Mouse (Mus musculus) midbrain, embryonic 11.5 days (tissue): ENCODE measurements around the gene Scarb1. TPM values are rescaled to one million over a fixed set of nuclear protein-coding genes. Genes with fewer than 3 reads are reported as not detected.

ENCODE experiments used
- ATAC-seq: fragments of 200-750 bp; cut with Nextera tagmentation; 2 replicates; pipeline ENCODE4 v1.8.0; 2017; ENCODE audit warnings: moderate TSS enrichment, moderate library complexity; ENCODE audit not compliant: low FRiP score
- DNase-seq: peaks from one replicate; pipeline ENCODE4 v3.0.0; 2015; ENCODE audit warnings: low spot score; ENCODE audit errors: missing footprints
- H3K27ac ChIP-seq: fragments of 300-500 bp; sonication (generic); 2 replicates; pipeline ENCODE4 v1.5.1; 2014; ENCODE audit warnings: low read depth, low read length
- H3K27me3 ChIP-seq: fragments of 300-500 bp; sonication (generic); 2 replicates; pipeline ENCODE4 v1.6.1; 2014; ENCODE audit warnings: mild to moderate bottlenecking, low read length, moderate library complexity, mixed read lengths; ENCODE audit not compliant: control insufficient read depth, insufficient read depth
- H3K36me3 ChIP-seq: fragments of 300-500 bp; sonication (generic); 2 replicates; pipeline ENCODE4 v1.6.1; 2014; ENCODE audit warnings: mild to moderate bottlenecking, low read length, moderate library complexity, mixed read lengths; ENCODE audit not compliant: control insufficient read depth, insufficient read depth
- H3K4me1 ChIP-seq: fragments of 300-500 bp; sonication (generic); 2 replicates; pipeline ENCODE4 v1.6.1; 2014; ENCODE audit warnings: low read length; ENCODE audit not compliant: control insufficient read depth, insufficient read depth
- H3K4me2 ChIP-seq: fragments of 300-500 bp; sonication (generic); 2 replicates; pipeline ENCODE4 v1.6.1; 2014; ENCODE audit warnings: mild to moderate bottlenecking, moderate library complexity
- H3K4me3 ChIP-seq: fragments of 300-500 bp; sonication (generic); 2 replicates; pipeline ENCODE4 v1.5.1; 2014; ENCODE audit warnings: low read depth, low read length
- H3K9ac ChIP-seq: fragments of 300-500 bp; sonication (generic); 2 replicates; pipeline ENCODE4 v1.6.1; 2014; ENCODE audit warnings: low read length
- H3K9me3 ChIP-seq: fragments of 300-500 bp; sonication (generic); 2 replicates; pipeline ENCODE4 v1.6.1; 2016; ENCODE audit warnings: low read length; ENCODE audit not compliant: control insufficient read depth
- WGBS: fragments of 180-500 bp; shearing (Covaris S2); extraction: QIAGEN DNeasy Blood & Tissue Kit; methylation state at CpG from one replicate; pipeline ENCODE4 v1.1.7; 2014; 5-methylcytosine and 5-hydroxymethylcytosine counted together
- polyA plus RNA-seq: library from polyadenylated mRNA; unstranded; fragments of >200 nt; fragmentation: Nextera tagmentation; extraction: Ambion mirVana; gene quantifications from 2 replicates; pipeline ENCODE4 v1.2.1, GENCODE M21; 2014

Gene Scarb1
- polyA plus RNA-seq, 1 experiment from 2014 or later = 26.0 TPM

- H3K36me3 ChIP-seq = no peaks in the 10 kb centered on the region
- H3K9me3 ChIP-seq = no peaks in the 10 kb centered on the region
- DNase-seq (no peak), ATAC-seq (no peak)
- no peaks in the 10 kb centered on the region for H3K27me3 ChIP-seq
- WGBS = 83% methylated on average over 9 of the region's 9 CpGs
- no peak overlapping the region for H3K9ac ChIP-seq
- H3K4me2 ChIP-seq = no peak overlapping the region
- H3K4me3 ChIP-seq = no peak overlapping the region
- H3K4me1 ChIP-seq = no peaks in the 10 kb centered on the region; the same call in none of the 2 replicates
- no peak overlapping the region for H3K27ac ChIP-seq
These were observed 10.7 kb downstream of the Scarb1 start for GRCm38 (mm10) chr5:125330191-125330590.

GRCm38 (mm10) chr5:125327596-125328385 is 13.1 kb downstream of the Scarb1 start:
- peak overlapping the region; percentile 36 for H3K4me2 ChIP-seq
- H3K4me3 ChIP-seq = no peak overlapping the region
- ATAC-seq (peak; percentile 84), DNase-seq (no peak)
- WGBS = 58% methylated on average over 18 of the region's 18 CpGs
- H3K9ac ChIP-seq = peak overlapping the region; percentile 44; the same call in 1 of the 2 replicates
- no peaks in the 10 kb centered on the region; the same call in none of the 2 replicates for H3K4me1 ChIP-seq
- no peak overlapping the region for H3K27ac ChIP-seq
- H3K9me3 ChIP-seq = no peaks in the 10 kb centered on the region
- H3K27me3 ChIP-seq = no peaks in the 10 kb centered on the region
- no peaks in the 10 kb centered on the region for H3K36me3 ChIP-seq

- Histone ChIP-seq H3K9me3 (no peaks in the 10 kb centered on the region), H3K4me2 (no peak overlapping the region), H3K27ac (no peak overlapping the region), H3K9ac (no peak overlapping the region), H3K27me3 (no peaks in the 10 kb centered on the region), H3K4me3 (no peak overlapping the region), H3K36me3 (no peaks in the 10 kb centered on the region), H3K4me1 (no peaks in the 10 kb centered on the region)
- DNase-seq = no peak
- 91% methylated on average over 8 of the region's 8 CpGs for WGBS
- ATAC-seq = no peak
These were observed 14.5 kb downstream of the Scarb1 start for GRCm38 (mm10) chr5:125326351-125326750.

- Histone ChIP-seq H3K9ac (no peak overlapping the region), H3K36me3 (no peaks in the 10 kb centered on the region), H3K27me3 (no peaks in the 10 kb centered on the region), H3K4me3 (no peak overlapping the region), H3K4me2 (no peak overlapping the region), H3K4me1 (no peaks in the 10 kb centered on the region), H3K27ac (no peak overlapping the region), H3K9me3 (no peaks in the 10 kb centered on the region)
- ATAC-seq (no peak), DNase-seq (no peak)
- WGBS = 91% methylated on average over 11 of the region's 11 CpGs
These were observed 15.0 kb downstream of the Scarb1 start for GRCm38 (mm10) chr5:125325931-125326330.

- Histone ChIP-seq H3K9me3 (no peaks in the 10 kb centered on the region), H3K4me1 (no peaks in the 10 kb centered on the region), H3K4me3 (no peak overlapping the region), H3K4me2 (no peak overlapping the region), H3K27me3 (no peaks in the 10 kb centered on the region), H3K9ac (no peak overlapping the region), H3K36me3 (no peaks in the 10 kb centered on the region), H3K27ac (no peak overlapping the region)
- ATAC-seq = no peak
- 88% methylated on average over 4 of the region's 4 CpGs for WGBS
- no peak for DNase-seq
These were observed 15.6 kb downstream of the Scarb1 start for GRCm38 (mm10) chr5:125325285-125325684.

- no peak overlapping the region for H3K9ac ChIP-seq
- 80% methylated on average over 7 of the region's 7 CpGs for WGBS
- H3K4me1 ChIP-seq = no peaks in the 10 kb centered on the region
- DNase-seq (no peak), ATAC-seq (no peak)
- H3K27me3 ChIP-seq = no peaks in the 10 kb centered on the region
- no peak overlapping the region for H3K27ac ChIP-seq
- no peaks in the 10 kb centered on the region for H3K9me3 ChIP-seq
- H3K4me2 ChIP-seq = no peak overlapping the region
- H3K36me3 ChIP-seq = no peaks in the 10 kb centered on the region
- H3K4me3 ChIP-seq = no peak overlapping the region
These were observed 16.9 kb downstream of the Scarb1 start for GRCm38 (mm10) chr5:125323939-125324480.

- no peak overlapping the region for H3K4me3 ChIP-seq
- H3K27me3 ChIP-seq = no peaks in the 10 kb centered on the region
- H3K36me3 ChIP-seq = no peaks in the 10 kb centered on the region
- no peak overlapping the region for H3K27ac ChIP-seq
- no peak for DNase-seq
- no peak overlapping the region for H3K4me2 ChIP-seq
- no peaks in the 10 kb centered on the region for H3K9me3 ChIP-seq
- no peak for ATAC-seq
- H3K4me1 ChIP-seq = no peaks in the 10 kb centered on the region
- H3K9ac ChIP-seq = no peak overlapping the region
- 95% methylated on average over 6 of the region's 6 CpGs for WGBS
These were observed 17.8 kb downstream of the Scarb1 start for GRCm38 (mm10) chr5:125323128-125323527.

- H3K27ac ChIP-seq = no peak overlapping the region
- H3K36me3 ChIP-seq = no peaks in the 10 kb centered on the region
- H3K27me3 ChIP-seq = no peaks in the 10 kb centered on the region
- 75% methylated on average over 3 of the region's 3 CpGs for WGBS
- H3K9me3 ChIP-seq = no peaks in the 10 kb centered on the region
- no peak for DNase-seq
- ATAC-seq = no peak
- H3K4me1 ChIP-seq = no peaks in the 10 kb centered on the region
- H3K4me3 ChIP-seq = no peak overlapping the region
- H3K4me2 ChIP-seq = no peak overlapping the region
- no peak overlapping the region for H3K9ac ChIP-seq
These were observed 19.1 kb downstream of the Scarb1 start for GRCm38 (mm10) chr5:125321836-125322235.

- no peak for ATAC-seq
- 91% methylated on average over 16 of the region's 16 CpGs for WGBS
These were observed 21.7 kb downstream of the Scarb1 start for GRCm38 (mm10) chr5:125319057-125319800.

More at GRCm38 (mm10) chr5:125319057-125319800, 21.7 kb downstream of the Scarb1 start:
- no peak overlapping the region for H3K4me3 ChIP-seq
- no peak overlapping the region for H3K4me2 ChIP-seq
- H3K36me3 ChIP-seq = no peaks in the 10 kb centered on the region
- H3K27ac ChIP-seq = no peak overlapping the region
- H3K27me3 ChIP-seq = no peaks in the 10 kb centered on the region
- H3K4me1 ChIP-seq = no peaks in the 10 kb centered on the region
- no peak for DNase-seq
- no peak overlapping the region for H3K9ac ChIP-seq
- no peaks in the 10 kb centered on the region for H3K9me3 ChIP-seq
